Mouse (Mus musculus) hindbrain, embryonic 12.5 days (tissue): ENCODE measurements around the gene Rom1. TPM values are rescaled to one million over a fixed set of nuclear protein-coding genes. Genes with fewer than 3 reads are reported as not detected.
"Not testable (repeated sequence)": the region's sequence is repeated elsewhere in the genome, so short reads cannot be mapped to it uniquely, and the experiment has no call there.

Experiments used
- ATAC-seq: fragments of 200-750 bp; cut with Nextera tagmentation; 2 replicates; pipeline ENCODE4 v1.8.0; 2017; ENCODE audit warnings: moderate TSS enrichment; ENCODE audit not compliant: low FRiP score
- H3K27ac ChIP-seq: fragments of 300-500 bp; sonication (generic); 2 replicates; pipeline ENCODE4 v1.5.1; 2016; ENCODE audit warnings: mild to moderate bottlenecking
- H3K27me3 ChIP-seq: fragments of 300-500 bp; sonication (generic); 2 replicates; pipeline ENCODE4 v1.6.1; 2016; ENCODE audit warnings: mild to moderate bottlenecking
- H3K36me3 ChIP-seq: fragments of 300-500 bp; sonication (generic); 2 replicates; pipeline ENCODE4 v1.6.1; 2016; ENCODE audit warnings: mild to moderate bottlenecking
- H3K4me1 ChIP-seq: fragments of 300-500 bp; sonication (generic); 2 replicates; pipeline ENCODE4 v1.6.1; 2016
- H3K4me2 ChIP-seq: fragments of 300-500 bp; sonication (generic); replicated peaks from 2 replicates; pipeline ENCODE4 v1.6.1; 2016; ENCODE audit warnings: mild to moderate bottlenecking
- H3K4me3 ChIP-seq: fragments of 300-500 bp; sonication (generic); 2 replicates; pipeline ENCODE4 v1.5.1; 2016; ENCODE audit warnings: mild to moderate bottlenecking
- H3K9ac ChIP-seq: fragments of 300-500 bp; sonication (generic); 2 replicates; pipeline ENCODE4 v1.6.1; 2016; ENCODE audit warnings: mild to moderate bottlenecking, moderate library complexity
- H3K9me3 ChIP-seq: fragments of 300-500 bp; sonication (generic); replicated peaks from 2 replicates; pipeline ENCODE4 v1.6.1; 2016; ENCODE audit warnings: mild to moderate bottlenecking
- WGBS: fragments of 180-500 bp; shearing (Covaris S2); methylation state at CpG from one replicate; pipeline ENCODE4 v1.1.7; 2016; 5-methylcytosine and 5-hydroxymethylcytosine counted together
- polyA plus RNA-seq: library from polyadenylated mRNA; unstranded; fragments of >200 nt; fragmentation: Nextera tagmentation; extraction: Ambion mirVana; gene quantifications from 2 replicates; pipeline ENCODE4 v1.2.1, GENCODE M21; 2016

The Rom1 gene
- 1.8 and 3.2 TPM in 2 replicates for polyA plus RNA-seq

- Histone ChIP-seq H3K4me2 (peak within 1 kb of the TSS; percentile 67), H3K4me3 (peak within 1 kb of the TSS; percentile 54), H3K9ac (peak within 1 kb of the TSS; percentile 77), H3K27ac (peak within 1 kb of the TSS; percentile 3; the same call in 1 of the 2 replicates), H3K27me3 (peaks cover 6% of the 10 kb centered on the region), H3K36me3 (peaks cover 33% of the 10 kb centered on the region), H3K4me1 (peaks cover 13% of the 10 kb centered on the region), H3K9me3 (no peaks in the 10 kb centered on the region)
- WGBS: under 1% methylated on average over 57 of the region's 74 CpGs
- ATAC-seq: peak; percentile 62
These were observed at the start of gene Rom1, which contains the start of gene Eml3 for GRCm38 (mm10) chr19:8929224-8930088. Gene Rom1 (minus strand): TSS chr19:8929356. Gene Eml3 (plus strand): TSS chr19:8929552.

- Histone ChIP-seq H3K4me2 (no peak overlapping the region), H3K4me3 (no peak overlapping the region), H3K36me3 (peaks cover 89% of the 10 kb centered on the region), H3K9ac (no peak overlapping the region), H3K9me3 (no peaks in the 10 kb centered on the region), H3K27me3 (no peaks in the 10 kb centered on the region), H3K4me1 (no peaks in the 10 kb centered on the region), H3K27ac (no peak overlapping the region)
- peak; percentile 68; the same call in 1 of the 2 replicates for ATAC-seq
- WGBS: 49% methylated on average over 3 of the region's 3 CpGs
These were observed 47.4 kb upstream of the Rom1 start for GRCm38 (mm10) chr19:8976535-8976934.

DNA sequence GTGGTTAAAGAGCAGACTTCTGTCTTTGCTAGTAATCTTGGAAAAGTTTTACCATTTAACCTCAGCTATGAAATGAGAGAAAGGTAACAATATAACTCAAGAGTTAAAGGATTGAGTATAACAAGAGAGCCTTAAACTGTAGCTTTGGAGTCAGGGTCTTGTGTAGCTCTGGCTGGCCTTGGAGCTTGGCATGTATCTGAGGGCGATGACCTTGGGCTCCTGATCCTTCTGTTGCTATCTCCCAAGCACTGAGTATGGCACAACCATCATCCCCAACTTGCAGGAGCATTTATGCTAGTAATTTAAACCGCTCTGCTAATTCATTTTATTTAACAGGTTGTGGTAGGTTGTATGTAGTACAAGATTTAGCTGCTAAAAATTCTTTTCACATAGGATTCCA, 46.3 kb upstream of the Rom1 start:
- 99% methylated on average over 2 of the region's 2 CpGs for WGBS
- Histone ChIP-seq H3K4me3 (no peak overlapping the region), H3K9me3 (no peaks in the 10 kb centered on the region), H3K4me2 (no peak overlapping the region), H3K4me1 (no peaks in the 10 kb centered on the region), H3K36me3 (peaks cover 93% of the 10 kb centered on the region), H3K27me3 (no peaks in the 10 kb centered on the region), H3K9ac (no peak overlapping the region), H3K27ac (no peak overlapping the region)
- ATAC-seq: no peak

GRCm38 (mm10) chr19:8974638-8975037, 45.5 kb upstream of the Rom1 start:
- no peak overlapping the region for H3K4me3 ChIP-seq
- 95% methylated on average over 1 of the region's 1 CpGs for WGBS
- ATAC-seq: no peak

GRCm38 (mm10) chr19:8972491-8972890, 43.3 kb upstream of the Rom1 start:
- peaks cover 84% of the 10 kb centered on the region for H3K36me3 ChIP-seq
- not testable (repeated sequence) for H3K27me3 ChIP-seq, ATAC-seq, H3K9me3 ChIP-seq, H3K27ac ChIP-seq, H3K9ac ChIP-seq, H3K4me2 ChIP-seq, H3K4me3 ChIP-seq
- peaks cover 12% of the 10 kb centered on the region for H3K4me1 ChIP-seq
- WGBS: 96% methylated on average over 8 of the region's 8 CpGs

More at GRCm38 (mm10) chr19:8974638-8975037, 45.5 kb upstream of the Rom1 start:
- Histone ChIP-seq H3K36me3 (peaks cover 93% of the 10 kb centered on the region), H3K27me3 (no peaks in the 10 kb centered on the region), H3K4me2 (no peak overlapping the region), H3K27ac (no peak overlapping the region), H3K9ac (no peak overlapping the region), H3K9me3 (no peaks in the 10 kb centered on the region), H3K4me1 (no peaks in the 10 kb centered on the region)

DNA sequence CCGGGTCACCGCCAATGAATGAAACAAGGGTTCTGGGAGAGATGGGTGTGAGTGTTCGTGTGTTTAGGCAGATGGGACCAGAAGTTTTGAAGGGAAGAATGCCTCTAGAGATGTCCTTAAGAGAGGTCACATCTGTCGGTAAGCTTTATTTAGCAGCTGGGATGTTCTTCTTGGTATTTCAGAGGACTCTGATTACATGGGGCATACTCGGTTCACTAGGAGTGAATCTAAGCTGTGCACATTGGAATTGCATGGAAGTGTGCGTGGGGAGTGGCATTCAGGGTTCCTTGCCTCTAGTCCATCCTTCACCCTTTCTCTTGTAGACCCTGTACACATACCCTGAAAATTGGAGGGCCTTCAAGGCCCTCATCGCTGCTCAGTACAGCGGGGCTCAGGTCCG, 38.7 kb upstream of the Rom1 start:
- Histone ChIP-seq H3K4me1 (peaks cover 27% of the 10 kb centered on the region), H3K9me3 (no peaks in the 10 kb centered on the region), H3K27me3 (no peaks in the 10 kb centered on the region), H3K36me3 (peaks cover 74% of the 10 kb centered on the region), H3K4me3 (peak overlapping the region; percentile 66), H3K9ac (peak overlapping the region; percentile 82), H3K4me2 (peak overlapping the region; percentile 87), H3K27ac (peak overlapping the region; percentile 81; the same call in 1 of the 2 replicates)
- WGBS: 7% methylated on average over 9 of the region's 9 CpGs
- ATAC-seq: no peak

DNA sequence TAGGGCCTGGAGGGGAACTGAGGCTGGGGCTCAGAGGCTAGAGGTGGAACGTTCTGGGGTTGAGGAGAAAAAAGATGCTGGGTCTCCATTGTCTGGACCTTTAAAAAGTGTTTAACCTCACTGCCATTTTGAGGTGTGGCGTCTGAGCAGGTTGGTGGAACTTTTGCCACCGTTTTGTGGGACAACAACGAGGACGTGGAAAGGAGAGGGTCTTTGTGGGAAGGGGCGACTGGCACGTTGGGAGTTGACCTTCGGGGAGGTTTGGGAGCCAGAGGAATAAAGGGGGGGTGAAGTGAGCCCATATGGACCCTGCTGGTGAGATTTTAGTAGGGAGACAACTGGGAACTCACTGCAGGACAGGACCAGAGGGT, 38.2 kb upstream of the Rom1 start:
- Histone ChIP-seq H3K4me2 (peak overlapping the region; percentile 87), H3K9me3 (no peaks in the 10 kb centered on the region), H3K27me3 (no peaks in the 10 kb centered on the region), H3K36me3 (peaks cover 74% of the 10 kb centered on the region), H3K4me1 (peaks cover 27% of the 10 kb centered on the region), H3K4me3 (peak overlapping the region; percentile 66), H3K9ac (peak overlapping the region; percentile 82), H3K27ac (peak overlapping the region; percentile 81)
- ATAC-seq: peak; percentile 13
- WGBS: 0% methylated on average over 8 of the region's 8 CpGs

GRCm38 (mm10) chr19:8966590-8967372, 37.6 kb upstream of the Rom1 start, which contains the start of gene Eef1g:
Gene Eef1g (plus strand): TSS chr19:8967041.
- 1% methylated on average over 52 of the region's 52 CpGs for WGBS
- Histone ChIP-seq H3K36me3 (peaks cover 74% of the 10 kb centered on the region), H3K27ac (peak within 1 kb of the TSS; percentile 86), H3K4me2 (peak within 1 kb of the TSS; percentile 87), H3K4me3 (peak within 1 kb of the TSS; percentile 66), H3K4me1 (peaks cover 27% of the 10 kb centered on the region), H3K9me3 (no peaks in the 10 kb centered on the region), H3K27me3 (no peaks in the 10 kb centered on the region), H3K9ac (peak within 1 kb of the TSS; percentile 82)
- ATAC-seq: peak; percentile 99

DNA sequence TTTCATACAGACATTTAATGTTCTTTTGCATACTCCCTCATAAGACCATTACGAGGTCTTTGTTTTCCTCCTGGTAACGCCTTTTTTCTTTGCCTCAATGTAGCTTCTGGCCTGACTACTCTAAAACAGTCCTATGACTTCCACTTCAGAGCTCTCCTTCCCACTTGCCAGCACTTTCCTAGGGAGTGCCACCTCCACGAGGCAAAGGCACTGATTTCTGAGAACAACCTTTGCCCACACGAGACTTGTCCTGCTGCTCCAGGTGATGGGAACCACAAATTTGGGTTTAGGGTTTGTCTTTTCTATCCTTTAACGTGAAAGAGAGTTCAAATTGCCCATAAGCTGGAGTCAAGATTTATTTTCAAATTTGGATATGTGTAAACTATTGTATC, 37.0 kb upstream of the Rom1 start:
- WGBS: 39% methylated on average over 5 of the region's 5 CpGs

DNA sequence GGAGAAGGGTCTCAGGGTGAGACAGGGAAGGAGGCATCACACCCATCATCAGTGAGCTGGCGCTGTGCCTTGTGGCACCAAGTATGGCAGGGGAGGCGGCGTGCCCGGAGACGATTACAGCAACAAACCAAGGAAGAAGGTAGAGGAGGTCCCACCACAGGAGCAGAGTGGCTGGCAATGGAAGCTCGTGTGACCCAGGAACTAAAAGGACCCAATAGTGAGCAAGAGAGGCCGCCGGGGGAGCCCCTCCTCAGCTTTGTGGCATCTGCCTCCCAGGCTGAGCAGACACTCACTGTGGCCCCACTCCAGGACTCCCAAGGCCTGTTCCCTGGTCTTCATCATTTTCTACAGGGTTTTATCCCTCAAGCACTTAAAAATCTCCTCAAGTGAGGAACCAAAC, 36.6 kb upstream of the Rom1 start:
- H3K27me3 ChIP-seq: no peaks in the 10 kb centered on the region
- no peaks in the 10 kb centered on the region for H3K9me3 ChIP-seq
- H3K4me1 ChIP-seq: peaks cover 27% of the 10 kb centered on the region
- ATAC-seq: no peak
- peak overlapping the region; percentile 58 for H3K9ac ChIP-seq
- peak overlapping the region; percentile 44 for H3K27ac ChIP-seq
- peaks cover 74% of the 10 kb centered on the region for H3K36me3 ChIP-seq
- H3K4me2 ChIP-seq: peak overlapping the region; percentile 87
- WGBS: 89% methylated on average over 8 of the region's 8 CpGs
- peak overlapping the region; percentile 66 for H3K4me3 ChIP-seq

More for the DNA sequence above, 37.0 kb upstream of the Rom1 start:
- Histone ChIP-seq H3K9ac (peak overlapping the region; percentile 58), H3K27me3 (no peaks in the 10 kb centered on the region), H3K36me3 (peaks cover 74% of the 10 kb centered on the region), H3K4me1 (peaks cover 27% of the 10 kb centered on the region), H3K4me2 (peak overlapping the region; percentile 87), H3K4me3 (peak overlapping the region; percentile 66), H3K27ac (peak overlapping the region; percentile 86), H3K9me3 (no peaks in the 10 kb centered on the region)
- ATAC-seq: no peak

GRCm38 (mm10) chr19:8965075-8965474, 35.9 kb upstream of the Rom1 start:
- peak overlapping the region; percentile 58; the same call in 1 of the 2 replicates for H3K9ac ChIP-seq
- H3K27me3 ChIP-seq: no peaks in the 10 kb centered on the region
- whole genome bisulfite sequencing: 84% methylated on average over 11 of the region's 11 CpGs
- H3K4me2 ChIP-seq: no peak overlapping the region
- peaks cover 74% of the 10 kb centered on the region for H3K36me3 ChIP-seq
- H3K27ac ChIP-seq: no peak overlapping the region; the same call in 1 of the 2 replicates
- H3K4me3 ChIP-seq: no peak overlapping the region
- ATAC-seq: no peak
- no peaks in the 10 kb centered on the region for H3K9me3 ChIP-seq
- H3K4me1 ChIP-seq: peaks cover 27% of the 10 kb centered on the region

DNA sequence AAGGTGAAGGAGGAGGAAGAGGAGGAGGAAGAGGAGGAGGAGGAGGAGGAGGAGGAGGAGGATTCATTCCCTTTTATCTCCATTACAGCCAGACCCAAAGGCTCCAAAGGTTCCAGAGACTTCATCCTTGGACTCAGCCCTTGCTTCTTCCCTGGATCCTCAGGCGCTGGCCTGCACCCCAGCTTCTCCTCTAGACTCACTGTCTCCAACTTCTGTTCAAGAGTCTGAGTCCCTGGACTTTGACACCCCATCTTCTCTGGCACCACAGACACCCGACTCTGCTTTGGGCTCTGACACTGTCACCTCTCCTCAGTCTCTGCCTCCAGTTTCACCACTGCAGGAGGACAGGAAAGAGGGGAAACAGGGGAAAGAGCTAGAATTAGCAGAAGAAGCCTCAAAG, 33.1 kb upstream of the Rom1 start:
- H3K36me3 ChIP-seq: peaks cover 80% of the 10 kb centered on the region
- ATAC-seq: no peak
- H3K9me3 ChIP-seq: no peaks in the 10 kb centered on the region
- H3K27me3 ChIP-seq: no peaks in the 10 kb centered on the region
- no peak overlapping the region for H3K4me3 ChIP-seq
- H3K9ac ChIP-seq: no peak overlapping the region
- H3K4me2 ChIP-seq: no peak overlapping the region
- WGBS: 92% methylated on average over 2 of the region's 2 CpGs
- peaks cover 14% of the 10 kb centered on the region for H3K4me1 ChIP-seq
- H3K27ac ChIP-seq: no peak overlapping the region
